Mouse (Mus musculus) gastrocnemius, postnatal 4 days (tissue): ENCODE measurements at regions not wholly inside any gene's neighbourhood (a gene's known extent, or its start where the extent isn't known, plus 50 kb on each side); places are given as distances from the start of the nearest gene placed in this dataset.

Source experiments
- DNase-seq, 2 experiments: peaks; one replicate each; pipeline ENCODE4 v3.0.0; 2021 to 2022; ENCODE audit warnings: low spot score in 2 of 2, mixed read lengths in 2 of 2

GRCm38 (mm10) chr2:75445189-75445588, 213.9 kb upstream of the Hnrnpa3 start:
- no peak for DNase-seq

GRCm38 (mm10) chr2:75446996-75447715, 211.9 kb upstream of the Hnrnpa3 start:
- DNase-seq: no peak

GRCm38 (mm10) chr2:75448221-75448620, 210.8 kb upstream of the Hnrnpa3 start:
- DNase-seq: no peak

GRCm38 (mm10) chr2:75451846-75452267, 207.2 kb upstream of the Hnrnpa3 start:
- DNase-seq: no peak

- DNase-seq: no peak
Measured at GRCm38 (mm10) chr2:75452274-75453148, 206.6 kb upstream of the Hnrnpa3 start.

- DNase-seq: no peak
Measured at GRCm38 (mm10) chr2:75455481-75455880, 203.6 kb upstream of the Hnrnpa3 start.

GRCm38 (mm10) chr2:75456272-75456671, 202.8 kb upstream of the Hnrnpa3 start:
- DNase-seq: no peak

GRCm38 (mm10) chr2:75457423-75457822, 201.6 kb upstream of the Hnrnpa3 start:
- no peak for DNase-seq

GRCm38 (mm10) chr2:75458898-75459297, 200.2 kb upstream of the Hnrnpa3 start:
- no peak for DNase-seq

- DNase-seq: no peak
Measured at GRCm38 (mm10) chr2:75460419-75460818, 198.6 kb upstream of the Hnrnpa3 start.

GRCm38 (mm10) chr2:75461019-75461418, 198.0 kb upstream of the Hnrnpa3 start:
- DNase-seq: no peak

- no peak for DNase-seq
Measured at GRCm38 (mm10) chr2:75461421-75461991, 197.6 kb upstream of the Hnrnpa3 start.

GRCm38 (mm10) chr2:75462030-75462671, 196.9 kb upstream of the Hnrnpa3 start:
- no peak for DNase-seq

- DNase-seq: no peak
Measured at GRCm38 (mm10) chr2:75463091-75463490, 196.0 kb upstream of the Hnrnpa3 start.

GRCm38 (mm10) chr2:75464429-75464828, 194.6 kb upstream of the Hnrnpa3 start:
- DNase-seq: no peak

- no peak for DNase-seq
Measured at GRCm38 (mm10) chr2:75468851-75469250, 190.2 kb upstream of the Hnrnpa3 start.

- peak in 1 of 2 experiments; percentile 31 for DNase-seq
Measured at GRCm38 (mm10) chr2:75469958-75470687, 188.9 kb upstream of the Hnrnpa3 start.

- no peak for DNase-seq
Measured at GRCm38 (mm10) chr2:75470688-75471054, 188.4 kb upstream of the Hnrnpa3 start.

GRCm38 (mm10) chr2:75472489-75472888, 186.6 kb upstream of the Hnrnpa3 start:
- no peak for DNase-seq

- DNase-seq: no peak
Measured at GRCm38 (mm10) chr2:75474509-75474908, 184.6 kb upstream of the Hnrnpa3 start.

GRCm38 (mm10) chr2:75476350-75476749, 182.7 kb upstream of the Hnrnpa3 start:
- DNase-seq: no peak
